Mouse (Mus musculus) myocyte (in vitro differentiated cells): ENCODE results near the gene Zfp229. TPM values are rescaled to one million over a fixed set of nuclear protein-coding genes. Genes with fewer than 3 reads are reported as not detected.
"Not testable (repeated sequence)": the region's sequence is repeated elsewhere in the genome, so short reads cannot be mapped to it uniquely, and the experiment has no call there.

Experiments used
- H3K27me3 ChIP-seq: one replicate; pipeline ENCODE4 v1.6.1; 2011; ENCODE audit not compliant: control insufficient read depth, insufficient read depth, insufficient read length
- H3K36me3 ChIP-seq: one replicate; pipeline ENCODE4 v1.6.1; 2011; ENCODE audit not compliant: control insufficient read depth, insufficient read depth
- H3K4me2 ChIP-seq: one replicate; pipeline ENCODE4 v1.6.1; 2011; ENCODE audit warnings: low read depth, control low read depth
- H3K4me3 ChIP-seq: one replicate; pipeline ENCODE4 v1.5.1; 2011; ENCODE audit warnings: mild to moderate bottlenecking, control low read depth, moderate library complexity
- H3K79me2 ChIP-seq: one replicate; pipeline ENCODE4 v1.6.1; 2011; ENCODE audit not compliant: control insufficient read depth, insufficient read depth
- H3ac ChIP-seq: one replicate; pipeline ENCODE4 v1.6.1; 2011; ENCODE audit not compliant: control insufficient read depth, insufficient read length
- CEBPB ChIP-seq: IDR thresholded peaks from 2 replicates; pipeline ENCODE4 v1.6.1; 2011; ENCODE audit warnings: mild to moderate bottlenecking, moderate library complexity; ENCODE audit not compliant: poor library complexity, insufficient read depth, severe bottlenecking
- E2F4 ChIP-seq: IDR thresholded peaks from one replicate; pipeline ENCODE4 v1.6.1; 2011; ENCODE audit warnings: mild to moderate bottlenecking, control low read depth, moderate library complexity; ENCODE audit not compliant: insufficient read depth
- MAX ChIP-seq: IDR thresholded peaks from one replicate; pipeline ENCODE4 v1.6.1; 2011; ENCODE audit warnings: low read depth, mild to moderate bottlenecking, control low read depth
- MYOD1 ChIP-seq, 3 experiments: IDR thresholded peaks; one replicate each; pipeline ENCODE4 v1.6.1; 2011; ENCODE audit warnings: control low read depth in 2 of 3, low read depth in 2 of 3, mild to moderate bottlenecking in 2 of 3, moderate library complexity in 1 of 3; ENCODE audit not compliant: insufficient read length in 2 of 3, control insufficient read depth in 1 of 3
- MYOG ChIP-seq, 3 experiments: IDR thresholded peaks; one replicate each; pipeline ENCODE4 v1.6.1; 2011; ENCODE audit warnings: control low read depth in 2 of 3, low read depth in 2 of 3, mild to moderate bottlenecking in 2 of 3; ENCODE audit not compliant: insufficient read length in 2 of 3, control insufficient read depth in 1 of 3, insufficient read depth in 1 of 3
- POLR2A ChIP-seq: IDR thresholded peaks from one replicate; pipeline ENCODE4 v1.6.1; 2011; ENCODE audit warnings: low read depth, mild to moderate bottlenecking, control low read depth, moderate library complexity; ENCODE audit not compliant: insufficient read length
- POLR2AphosphoS2 ChIP-seq: IDR thresholded peaks from one replicate; pipeline ENCODE4 v1.6.1; 2011; ENCODE audit warnings: low read depth, control low read depth; ENCODE audit not compliant: insufficient read length
- REST ChIP-seq: IDR thresholded peaks from one replicate; pipeline ENCODE4 v1.6.1; 2011; ENCODE audit warnings: mild to moderate bottlenecking, control low read depth, moderate library complexity; ENCODE audit not compliant: insufficient read depth, insufficient read length
- SRF ChIP-seq: IDR thresholded peaks from one replicate; pipeline ENCODE4 v1.6.1; 2011; ENCODE audit warnings: low read depth; ENCODE audit not compliant: control insufficient read depth, insufficient read length
- TCF12 ChIP-seq: IDR thresholded peaks from one replicate; pipeline ENCODE4 v1.6.1; 2011; ENCODE audit warnings: mild to moderate bottlenecking, control low read depth; ENCODE audit not compliant: poor library complexity, insufficient read depth, severe bottlenecking
- TCF3 ChIP-seq: IDR thresholded peaks from one replicate; pipeline ENCODE4 v1.6.1; 2011; ENCODE audit warnings: low read depth, control low read depth; ENCODE audit not compliant: insufficient read length
- USF1 ChIP-seq: IDR thresholded peaks from one replicate; pipeline ENCODE4 v1.6.1; 2011; ENCODE audit warnings: low read depth, mild to moderate bottlenecking, control low read depth, moderate library complexity
- polyA plus RNA-seq: library from polyadenylated mRNA; unstranded; fragments of >200 nt; fragmentation: generic; extraction: Trizol; gene quantifications from one replicate; pipeline ENCODE4 v1.2.1, GENCODE M21; 2012; ENCODE audit warnings: missing spikeins

The Zfp229 gene
- 0.54 TPM for polyA plus RNA-seq

- not testable (repeated sequence) for H3K36me3 ChIP-seq, H3ac ChIP-seq, H3K79me2 ChIP-seq, H3K4me2 ChIP-seq, H3K27me3 ChIP-seq, H3K4me3 ChIP-seq
Observed at GRCm38 (mm10) chr17:21730495-21730894, at the start of gene Zfp229. Gene Zfp229 (plus strand): TSS chr17:21730795.

- Histone ChIP-seq H3K27me3 (no peaks in the 10 kb centered on the region), H3K36me3 (peaks cover 26% of the 10 kb centered on the region)
- no peak for TF ChIP-seq MYOG (IDR thresholded peaks at IDR 0.05; ENCODE audit: control insufficient read depth in 1 of 3, insufficient read depth in 1 of 3, insufficient read length in 2 of 3, low read depth in 2 of 3)
- no peak for TF ChIP-seq TCF12
- no peak for TF ChIP-seq POLR2AphosphoS2
- no peak for TF ChIP-seq MAX
- no peak for TF ChIP-seq CEBPB
- no peak for TF ChIP-seq TCF3
- no peak for TF ChIP-seq USF1
- no peak for TF ChIP-seq REST
- no peak for TF ChIP-seq SRF
- TF ChIP-seq E2F4 = no peak
Observed at GRCm38 (mm10) chr17:21691560-21691959, 39.0 kb upstream of the Zfp229 start, which contains the start of gene Gm10226. Gene Gm10226 (plus strand): TSS chr17:21691860.

GRCm38 (mm10) chr17:21693342-21693741, 37.3 kb upstream of the Zfp229 start:
- H3K27me3 ChIP-seq = no peaks in the 10 kb centered on the region
- TF ChIP-seq E2F4 (no peak), CEBPB (no peak), MYOG (IDR thresholded peaks at IDR 0.05; ENCODE audit: control insufficient read depth in 1 of 3, insufficient read depth in 1 of 3, insufficient read length in 2 of 3, low read depth in 2 of 3) (no peak), SRF (no peak), MAX (no peak), POLR2AphosphoS2 (no peak), USF1 (no peak), REST (no peak), TCF3 (no peak), TCF12 (no peak), MYOD1 (IDR thresholded peaks at IDR 0.05; ENCODE audit: control insufficient read depth in 1 of 3, insufficient read length in 2 of 3, low read depth in 2 of 3) (no peak)
- peaks cover 23% of the 10 kb centered on the region for H3K36me3 ChIP-seq
- H3K4me3 ChIP-seq = no peak overlapping the region
- H3ac ChIP-seq = no peak overlapping the region
- no peaks in the 10 kb centered on the region for H3K79me2 ChIP-seq
- H3K4me2 ChIP-seq = no peak overlapping the region

More at GRCm38 (mm10) chr17:21691560-21691959, 39.0 kb upstream of the Zfp229 start, which contains the start of gene Gm10226:
- Histone ChIP-seq H3K4me3 (no peak within 1 kb of the TSS), H3K4me2 (no peak within 1 kb of the TSS), H3K79me2 (no peaks in the 10 kb centered on the region), H3ac (no peak within 1 kb of the TSS)

GRCm38 (mm10) chr17:21696073-21696472, 34.5 kb upstream of the Zfp229 start:
- H3K4me2 ChIP-seq = no peak overlapping the region
- no peak overlapping the region for H3K4me3 ChIP-seq
- peaks cover 10% of the 10 kb centered on the region for H3K36me3 ChIP-seq
- TF ChIP-seq CEBPB (no peak), MAX (no peak), POLR2AphosphoS2 (no peak), SRF (no peak), MYOD1 (IDR thresholded peaks at IDR 0.05; ENCODE audit: control insufficient read depth in 1 of 3, insufficient read length in 2 of 3, low read depth in 2 of 3) (no peak), POLR2A (no peak)
- H3K79me2 ChIP-seq = no peaks in the 10 kb centered on the region
- H3K27me3 ChIP-seq = no peaks in the 10 kb centered on the region
- H3ac ChIP-seq = no peak overlapping the region

- no peak overlapping the region for H3ac ChIP-seq
- no peaks in the 10 kb centered on the region for H3K79me2 ChIP-seq
- H3K27me3 ChIP-seq = no peaks in the 10 kb centered on the region
- no peak overlapping the region for H3K4me2 ChIP-seq
- TF ChIP-seq POLR2A = no peak
- no peak for TF ChIP-seq MYOD1 (IDR thresholded peaks at IDR 0.05; ENCODE audit: control insufficient read depth in 1 of 3, insufficient read length in 2 of 3, low read depth in 2 of 3)
- TF ChIP-seq MYOG (IDR thresholded peaks at IDR 0.05; ENCODE audit: control insufficient read depth in 1 of 3, insufficient read depth in 1 of 3, insufficient read length in 2 of 3, low read depth in 2 of 3) = no peak
- no peak for TF ChIP-seq TCF12
- H3K36me3 ChIP-seq = no peaks in the 10 kb centered on the region
- no peak overlapping the region for H3K4me3 ChIP-seq
Observed at GRCm38 (mm10) chr17:21702281-21703240, 28.0 kb upstream of the Zfp229 start.
